Mouse (Mus musculus) pancreas, adult 10 weeks (tissue): ENCODE measurements around the gene Tulp1. TPM values are rescaled to one million over a fixed set of nuclear protein-coding genes. Genes with fewer than 3 reads are reported as not detected.

Experiments
- polyA plus RNA-seq: library from polyadenylated mRNA; stranded (reverse); fragments of 350-450 nt; fragmentation: Illumina TruSeq; extraction: RNeasy Lipid Tissue Mini Kit (QIAGEN cat#74804); gene quantifications from one replicate; pipeline ENCODE4 v1.2.3, GENCODE M21; 2015; ENCODE audit warnings: low read depth, low replicate concordance; ENCODE audit not compliant: insufficient read depth

Tulp1 gene
- not detected for polyA plus RNA-seq

DNA sequence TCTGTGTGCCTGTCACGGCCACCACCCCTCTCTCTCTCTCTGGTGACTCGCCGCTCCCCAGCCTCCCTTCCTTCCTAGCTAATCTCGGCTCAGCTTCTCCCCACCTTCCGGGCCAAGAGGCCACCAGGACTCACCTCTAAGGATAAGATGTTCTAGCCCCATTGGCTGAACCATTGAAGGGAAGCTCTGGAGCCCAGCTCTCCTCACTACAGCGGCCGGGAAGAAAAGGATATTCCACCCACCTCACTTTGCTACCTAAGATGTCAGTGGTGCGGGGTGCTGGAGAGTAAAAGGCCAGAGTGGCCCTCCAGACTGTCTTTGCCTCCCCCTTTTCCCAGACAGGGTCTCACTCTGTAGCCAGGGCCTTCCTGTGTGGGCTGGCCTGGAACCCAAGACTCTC lies at the start of gene Tulp1:
TSS of gene Tulp1 (minus strand) at position 101 of the 400 bp plus-strand sequence.

GRCm38 (mm10) chr17:28350466-28351352 lies 14.3 kb downstream of the Tulp1 start, which contains the start of gene Tead3:
Gene Tead3, minus strand, starts transcription at chr17:28350817.

GRCm38 (mm10) chr17:28328366-28328928 lies 36.6 kb downstream of the Tulp1 start, which contains the start of gene Rpl10a:
Gene Rpl10a, plus strand, starts transcription at chr17:28328471.

DNA sequence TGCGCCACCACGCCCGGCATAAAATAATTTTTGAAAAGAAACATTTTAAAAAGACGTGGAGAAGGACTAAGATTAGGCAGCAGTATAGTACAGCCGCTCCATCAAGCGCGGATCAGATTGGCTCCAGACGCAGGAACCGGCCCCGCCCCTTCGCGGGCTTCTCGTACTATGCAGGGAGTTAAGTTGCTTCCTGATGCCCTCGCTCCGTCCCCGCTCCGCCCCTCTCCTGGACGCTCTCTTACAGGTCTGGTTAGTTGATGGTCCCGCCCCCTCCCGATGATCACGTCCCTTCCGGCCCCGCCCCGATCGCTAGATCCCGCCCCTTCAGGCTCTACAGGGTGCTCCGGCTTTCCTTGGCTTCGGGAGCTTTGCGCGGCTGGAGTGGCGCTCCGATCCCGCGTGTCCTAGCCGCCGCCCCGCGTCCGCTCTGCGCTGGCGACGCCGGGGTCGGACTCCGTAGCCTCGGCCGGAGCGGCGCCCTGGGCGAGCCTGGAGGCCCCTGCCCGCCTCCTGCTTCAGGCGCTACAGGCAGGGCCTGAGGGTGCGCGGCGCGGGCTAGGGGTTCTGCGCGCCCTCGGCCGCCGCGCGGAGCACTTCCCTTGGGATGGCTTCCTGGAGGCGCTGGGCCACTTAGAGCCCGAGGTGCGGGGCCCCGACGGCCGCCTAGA lies 51.7 kb downstream of the Tulp1 start, which contains the start of gene Fance:
TSS of gene Fance (plus strand) at position 308 of the 668 bp plus-strand sequence.

Other genes starting within 250 kb of the Tulp1 start
- gene Scube3, start 223.1 kb downstream of the Tulp1 start, polyA plus RNA-seq, result 1.0 TPM
- gene Zfp523, start 188.1 kb downstream of the Tulp1 start, polyA plus RNA-seq, result 12.2 TPM
- 3.4 TPM for gene Def6, start 157.4 kb downstream of the Tulp1 start, polyA plus RNA-seq
- gene Ppard, start 132.5 kb downstream of the Tulp1 start, polyA plus RNA-seq, result 14.6 TPM
- gene Fance, start 51.7 kb downstream of the Tulp1 start, polyA plus RNA-seq, result 12.6 TPM
- gene Rpl10a, start 36.8 kb downstream of the Tulp1 start, polyA plus RNA-seq, result 539 TPM
- gene Tead3, start 14.4 kb downstream of the Tulp1 start, polyA plus RNA-seq, result 5.6 TPM
- gene Fkbp5, start 152.3 kb upstream of the Tulp1 start, polyA plus RNA-seq, result 9.3 TPM
- gene Armc12, start 165.6 kb upstream of the Tulp1 start, polyA plus RNA-seq, result not detected
- not detected for gene Clpsl2, start 184.2 kb upstream of the Tulp1 start, polyA plus RNA-seq
- 44,031 TPM for gene Clps, start 195.5 kb upstream of the Tulp1 start, polyA plus RNA-seq
- not detected for gene Lhfpl5, start 210.4 kb upstream of the Tulp1 start, polyA plus RNA-seq